Mouse (Mus musculus): Measurements from ENCODE around the gene Lpo.

GRCm38 (mm10) chr11:87840676-87841075 is 12.6 kb upstream of the Lpo start:
- TF ChIP-seq CTCF (IDR thresholded peaks at IDR 0.05) (no peak), EP300 (IDR thresholded peaks at IDR 0.05) (peak; percentile 76)
